Mouse (Mus musculus): ENCODE data around the gene Stoml2. TPM values are rescaled to one million over a fixed set of nuclear protein-coding genes. Genes with fewer than 3 reads are reported as not detected.
A peak's percentile ranks its signal among the peaks of the same experiment; 100 is the strongest.

The Stoml2 gene
- total RNA-seq, 2 experiments from 2014 or later: 97.8 to 99.2 TPM

DNA sequence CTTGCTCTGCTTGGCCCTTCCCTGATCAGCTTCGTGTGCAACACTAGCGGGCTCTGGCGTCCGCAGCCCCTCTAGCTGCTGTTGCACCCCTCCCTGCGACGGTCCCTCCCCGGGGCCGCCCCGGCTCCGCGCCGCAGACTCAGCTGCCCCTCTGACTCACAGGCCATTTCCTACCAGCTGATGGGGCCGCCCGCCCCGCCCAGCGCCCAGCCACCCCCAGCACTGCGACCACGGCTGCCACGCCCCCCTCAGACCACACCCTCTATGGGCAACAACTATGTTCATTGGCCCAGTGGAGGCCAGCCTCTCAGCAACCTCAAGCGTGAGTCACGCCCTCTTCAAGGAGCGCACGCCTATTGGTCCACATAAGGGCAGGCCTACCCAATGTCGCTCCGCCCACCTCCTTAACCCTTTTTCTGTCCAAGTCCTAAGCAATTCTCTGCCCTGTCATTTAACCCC lies 8.6 kb upstream of the Stoml2 start:
- DNase-seq: peak; percentile 95 to 96
- intact Hi-C loops (cut with DNase I): no loop called here

DNA sequence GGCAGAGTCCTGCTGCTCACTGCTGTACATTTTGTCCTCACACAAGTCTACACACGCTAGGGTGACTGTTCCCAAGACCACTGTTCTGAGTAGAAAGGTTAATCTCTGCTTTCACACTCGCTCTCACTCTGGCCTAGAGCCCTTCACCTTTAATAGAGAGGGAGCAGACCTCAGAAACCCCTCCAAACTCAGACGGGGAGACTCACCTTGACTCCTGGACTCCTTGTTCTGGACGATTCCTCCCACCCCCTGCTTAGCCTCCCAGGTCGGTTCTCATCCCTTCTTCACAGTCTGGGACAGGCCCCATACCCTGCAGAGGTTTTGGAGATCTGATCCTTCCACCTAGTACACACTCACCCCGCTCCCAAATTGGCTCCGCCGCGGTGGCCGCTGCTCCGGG lies 8.1 kb upstream of the Stoml2 start:
- intact Hi-C loops (cut with DNase I): no loop called here
- no peak for DNase-seq

DNA sequence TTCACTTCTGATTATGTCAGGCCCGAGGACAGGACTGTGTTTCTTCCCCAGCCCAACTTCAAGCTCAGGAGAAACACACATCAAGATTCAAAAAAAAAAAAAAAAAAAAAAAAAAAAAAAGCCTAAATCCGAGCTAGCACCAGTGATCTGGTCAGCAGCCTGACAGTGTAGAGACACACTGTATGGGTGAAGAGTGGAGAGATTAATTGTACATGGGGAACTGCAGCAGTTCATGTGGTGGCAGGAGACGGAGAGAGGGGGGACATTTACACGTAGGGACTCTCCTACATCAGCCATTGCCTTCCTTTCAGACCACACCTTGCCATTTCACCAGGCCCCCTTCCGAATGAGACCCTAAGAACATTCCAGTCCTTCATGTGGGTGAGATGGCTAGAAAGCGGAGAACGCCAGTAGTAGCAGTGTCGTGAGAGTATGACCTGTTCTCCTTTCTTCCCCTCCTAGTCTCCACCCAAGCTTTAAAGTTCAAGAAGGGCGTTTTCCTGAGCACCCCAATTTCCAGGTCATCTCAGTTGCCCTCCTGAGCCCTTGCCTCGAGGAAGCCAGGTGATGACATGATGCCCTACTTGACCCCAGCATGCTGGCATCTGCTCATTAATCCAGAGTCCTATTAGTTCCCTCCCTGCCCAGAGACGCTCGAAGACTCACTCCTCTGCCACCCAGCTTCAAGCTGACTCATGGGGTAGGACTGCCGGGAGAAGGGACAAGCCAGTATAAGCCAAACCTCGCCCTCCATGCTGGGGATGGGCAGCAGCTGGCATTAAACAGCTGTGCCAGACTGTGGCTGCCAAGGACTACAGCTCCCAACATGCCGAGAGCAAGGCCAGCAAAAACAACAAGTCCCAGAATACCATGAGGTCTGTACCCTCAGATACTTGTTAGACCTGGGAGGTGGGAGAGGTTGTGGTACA lies 7.3 kb upstream of the Stoml2 start:
- intact Hi-C loops (cut with DNase I): no loop called here
- peak in 1 of 2 experiments; percentile 61 for DNase-seq

DNA sequence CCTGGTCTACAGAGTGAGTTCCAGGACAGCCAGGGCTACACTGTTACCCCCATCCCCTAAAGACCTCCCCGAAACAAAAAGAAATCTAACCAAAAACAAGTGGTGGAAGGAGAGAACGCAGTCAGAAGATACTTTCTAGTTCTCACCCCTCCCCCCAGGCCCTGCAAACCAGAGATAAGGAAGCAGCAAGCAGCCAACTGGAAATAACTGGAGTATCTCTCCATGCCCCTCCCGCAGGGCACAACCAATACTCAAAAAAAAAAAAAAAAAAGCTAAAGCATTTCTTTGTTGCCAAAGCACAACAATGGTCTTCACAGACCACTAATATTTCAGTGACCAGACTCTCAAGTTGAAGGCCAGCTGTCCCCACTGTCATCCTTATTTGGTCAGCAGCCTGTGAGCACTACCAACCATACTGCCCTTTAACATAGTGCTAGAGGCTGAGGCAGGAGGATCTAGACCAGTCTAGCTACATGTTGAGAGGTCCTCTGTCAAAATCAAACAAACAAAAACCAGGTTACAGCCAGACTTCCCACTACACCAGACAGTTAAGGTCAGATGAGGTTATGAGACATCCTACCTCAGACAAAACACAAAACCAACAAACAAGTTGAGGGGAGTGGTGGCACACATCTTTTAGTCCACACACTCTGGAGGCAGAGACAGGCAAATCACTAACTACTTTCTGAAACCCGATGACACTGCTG lies 6.5 kb upstream of the Stoml2 start:
- intact Hi-C loops (cut with DNase I): no loop called here
- DNase-seq: no peak

DNA sequence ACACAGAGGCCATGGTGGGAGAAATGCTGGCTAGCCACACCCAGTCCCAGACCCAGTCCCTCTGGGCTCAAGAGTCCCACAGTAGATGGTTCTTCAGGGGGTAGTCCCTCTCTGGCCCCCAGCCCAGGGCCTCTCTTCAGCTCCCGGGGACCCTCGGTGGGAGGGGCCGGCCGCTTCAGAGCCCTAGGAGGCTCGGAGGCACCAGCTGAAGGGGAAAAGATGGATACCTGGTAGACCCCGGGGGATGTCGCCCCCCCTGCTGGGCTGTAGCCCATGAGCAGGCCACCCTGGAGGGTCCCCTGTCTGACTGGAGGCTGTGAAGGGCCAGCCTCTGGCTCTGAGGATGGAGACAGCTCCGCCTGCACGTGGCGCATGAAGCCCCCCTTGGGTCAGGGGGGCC lies 4.8 kb upstream of the Stoml2 start:
- intact Hi-C loops (cut with DNase I): no loop called here
- DNase-seq: no peak

DNA sequence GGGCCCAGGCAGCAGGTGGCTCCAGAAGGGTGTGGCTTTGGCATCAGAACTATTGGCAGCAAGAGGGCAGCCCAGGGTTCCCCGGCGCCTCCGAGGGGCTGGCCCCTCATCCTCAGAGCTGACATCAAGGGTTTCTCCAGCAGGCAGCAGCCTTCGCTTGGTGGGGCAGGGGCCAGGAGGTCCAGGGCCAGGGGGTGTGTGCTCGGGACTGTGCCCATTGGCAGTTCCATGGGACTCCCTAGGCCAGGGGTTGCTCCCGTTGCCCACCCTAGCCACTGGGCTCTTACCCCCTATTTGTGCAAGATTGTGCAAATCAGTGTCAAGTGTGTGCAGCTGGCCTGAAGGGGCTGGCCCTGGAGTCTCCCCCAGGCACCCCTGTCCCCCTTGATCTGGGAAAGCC lies 4.3 kb upstream of the Stoml2 start:
- DNase-seq: no peak
- intact Hi-C loops (cut with DNase I): no loop called here

DNA sequence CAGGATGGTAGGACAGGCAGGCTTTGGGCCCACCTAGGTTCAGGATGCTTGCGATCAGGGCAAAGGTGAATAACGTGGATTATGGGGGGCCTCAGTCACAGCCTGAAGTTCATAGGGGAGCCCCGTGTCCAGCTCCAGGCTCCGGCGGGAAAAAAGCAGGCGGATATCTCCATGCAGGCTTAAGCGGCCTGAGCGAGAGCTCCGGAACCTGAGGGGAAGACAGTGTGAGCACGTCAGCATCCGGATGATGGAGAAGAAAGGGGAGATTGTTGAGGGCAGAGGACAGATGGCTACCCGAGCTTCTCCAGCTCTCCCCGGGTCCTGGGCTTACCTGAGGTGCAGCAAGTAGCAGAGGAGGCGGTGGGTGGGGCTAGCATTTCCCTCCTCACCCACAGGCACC lies 2.0 kb upstream of the Stoml2 start:
- intact Hi-C loops (cut with DNase I): no loop called here
- DNase-seq: no peak

DNA sequence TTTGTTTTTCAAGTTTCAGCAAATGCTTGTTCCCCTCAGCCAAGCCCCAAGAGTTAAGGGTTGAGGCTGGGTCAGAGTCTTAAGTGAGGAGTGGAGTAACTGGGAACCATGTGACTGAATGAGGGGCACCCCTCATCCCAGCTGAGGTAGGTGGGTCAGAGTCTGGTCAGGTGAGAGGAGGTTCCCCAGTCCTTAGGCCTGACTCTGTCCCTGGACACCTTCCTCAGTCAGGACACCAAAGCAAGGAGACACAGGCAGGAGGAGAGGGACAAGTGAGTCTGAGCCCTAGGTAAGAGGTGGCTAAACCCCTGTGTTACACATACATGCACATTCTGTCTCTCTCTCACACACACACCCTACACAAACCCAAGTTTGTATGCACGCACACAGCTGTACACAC lies 991 bp upstream of the Stoml2 start:
- intact Hi-C loops (cut with DNase I): no loop called here
- no peak for DNase-seq

DNA sequence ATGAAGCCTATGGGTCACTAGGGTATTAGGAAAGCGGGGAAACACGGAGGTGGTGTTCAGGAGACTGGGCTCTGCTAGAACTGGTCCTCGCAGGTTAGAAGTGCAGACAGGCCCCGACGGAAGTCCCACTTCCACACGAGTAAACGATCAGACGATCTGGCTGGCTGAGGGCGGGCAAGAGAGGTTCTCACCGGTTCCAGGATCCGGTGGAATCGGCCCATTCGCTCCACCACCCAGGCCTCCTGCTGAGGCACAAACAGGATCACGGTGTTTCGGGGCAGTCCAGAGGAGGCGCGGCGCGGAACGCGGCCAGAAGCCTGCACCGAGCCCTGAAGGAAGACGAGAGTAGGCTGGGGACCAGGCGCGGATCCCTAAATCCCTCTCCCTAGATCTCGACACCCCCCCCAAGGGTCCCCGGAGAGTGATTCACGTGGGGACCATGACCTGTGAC lies 705 bp downstream of the Stoml2 start:
- no peak for DNase-seq
- intact Hi-C loops (cut with DNase I): no loop called here

DNA sequence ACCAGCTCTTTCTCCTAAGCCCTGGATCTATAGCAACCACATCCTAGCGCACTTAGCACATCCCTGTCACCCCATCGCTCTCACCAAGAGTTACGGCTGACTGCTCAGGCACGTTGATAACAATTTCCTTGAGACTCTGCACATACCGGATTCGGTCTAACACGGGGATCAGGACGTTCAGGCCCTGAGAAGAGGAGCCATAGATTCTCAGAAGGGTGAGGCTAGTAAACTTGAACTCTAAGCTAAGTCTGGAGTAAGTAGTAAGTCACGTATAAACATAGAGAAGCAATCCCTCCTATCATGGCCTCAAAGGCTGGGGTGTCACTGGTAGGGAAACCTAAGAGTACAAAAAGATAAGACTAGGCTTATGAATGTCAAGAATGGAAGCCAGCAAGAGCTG lies 1.2 kb downstream of the Stoml2 start:
- no peak for DNase-seq
- intact Hi-C loops (cut with DNase I): no loop called here

DNA sequence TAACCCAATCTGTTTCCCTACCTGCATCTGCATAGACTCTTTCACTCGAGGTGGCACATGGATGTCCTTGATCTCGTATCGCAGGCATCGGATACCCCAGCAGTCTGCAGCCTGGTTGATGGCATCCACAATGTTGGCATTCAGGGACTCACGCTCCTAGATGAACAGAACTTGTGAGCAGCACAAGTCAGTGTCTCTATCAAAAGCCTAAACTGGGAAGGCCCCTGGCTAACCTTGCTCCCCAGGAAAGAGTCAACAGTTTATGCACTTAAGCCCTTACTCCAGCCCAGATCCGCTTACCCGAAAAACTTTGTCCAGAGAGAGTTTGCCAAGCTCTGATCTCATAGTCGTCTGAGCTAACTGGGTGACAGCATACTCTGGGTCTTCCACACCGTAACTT lies 1.8 kb downstream of the Stoml2 start:
- intact Hi-C loops (cut with DNase I): no loop called here

DNA sequence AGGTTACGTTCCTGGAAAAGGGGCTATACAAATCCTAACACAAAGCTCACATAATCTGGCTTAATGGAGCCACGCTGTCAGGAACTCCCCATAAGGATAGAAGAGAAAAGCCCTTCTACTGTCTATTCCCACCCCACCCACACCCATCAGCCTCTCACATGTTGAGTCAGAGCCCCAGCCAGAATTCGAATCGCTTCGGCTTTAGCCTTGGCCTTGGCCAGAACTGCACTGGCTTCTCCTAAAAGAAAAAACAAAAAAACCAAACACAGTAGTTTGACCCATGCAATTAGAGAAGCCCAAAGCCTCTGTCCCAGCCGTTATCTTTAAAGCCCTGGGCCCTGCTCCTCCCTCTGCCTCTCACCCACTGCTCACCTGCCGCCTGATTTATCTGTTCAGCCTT lies 2.4 kb downstream of the Stoml2 start:
- no peak for DNase-seq
- intact Hi-C loops (cut with DNase I): no loop called here

More for the DNA sequence above, 1.8 kb downstream of the Stoml2 start:
- DNase-seq: no peak

DNA sequence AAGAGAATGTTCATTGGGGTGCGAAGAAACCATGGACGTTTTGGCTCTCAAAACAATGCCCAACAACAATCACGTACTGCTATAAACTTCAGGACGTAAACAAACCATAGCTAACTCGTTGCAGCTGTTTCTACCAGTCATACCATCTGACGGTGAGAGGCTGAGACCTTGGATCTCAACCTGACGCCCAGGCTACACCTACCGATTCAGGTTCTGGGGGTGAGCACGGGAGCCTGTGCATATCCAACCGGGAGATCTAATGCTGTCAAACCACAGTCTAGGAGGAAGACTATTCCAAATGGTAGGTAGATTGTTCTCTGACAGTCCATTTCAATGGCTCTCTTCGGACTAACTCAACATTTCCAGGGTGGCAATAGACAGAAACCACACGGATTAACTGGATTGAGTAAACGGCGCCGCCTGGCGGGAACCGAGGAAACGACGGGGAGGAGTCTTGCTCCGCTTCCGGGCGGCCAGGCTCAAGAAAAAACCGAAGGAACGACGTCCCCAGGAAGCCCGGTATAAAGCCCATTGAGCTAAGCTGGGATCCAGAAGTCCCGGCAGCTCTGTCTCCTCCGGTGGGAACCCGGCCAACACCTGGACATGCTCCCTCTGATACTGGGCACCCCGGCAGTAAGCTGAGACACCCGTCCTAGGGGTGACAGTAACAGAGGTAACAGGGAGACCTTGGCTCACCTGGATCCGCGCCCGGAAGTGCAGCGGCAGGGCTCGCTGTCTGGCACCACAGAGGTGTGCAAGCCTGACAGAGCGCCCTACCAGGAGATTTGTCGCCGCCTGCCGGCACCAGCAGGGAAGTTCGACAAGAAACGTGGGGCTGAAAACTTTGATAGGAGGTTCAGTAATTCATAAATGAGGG lies 6.2 kb downstream of the Stoml2 start, which contains the start of gene Pigo:
Gene Pigo, minus strand, starts transcription at position 736 of the 877 bp plus-strand sequence.
- intact Hi-C loops (cut with DNase I): loop anchor here (1.0 kb wide), 1 partner anchor 20 kb away; no protein-coding TSS in a partner anchor
- peak; percentile 94 to 96 for DNase-seq

DNA sequence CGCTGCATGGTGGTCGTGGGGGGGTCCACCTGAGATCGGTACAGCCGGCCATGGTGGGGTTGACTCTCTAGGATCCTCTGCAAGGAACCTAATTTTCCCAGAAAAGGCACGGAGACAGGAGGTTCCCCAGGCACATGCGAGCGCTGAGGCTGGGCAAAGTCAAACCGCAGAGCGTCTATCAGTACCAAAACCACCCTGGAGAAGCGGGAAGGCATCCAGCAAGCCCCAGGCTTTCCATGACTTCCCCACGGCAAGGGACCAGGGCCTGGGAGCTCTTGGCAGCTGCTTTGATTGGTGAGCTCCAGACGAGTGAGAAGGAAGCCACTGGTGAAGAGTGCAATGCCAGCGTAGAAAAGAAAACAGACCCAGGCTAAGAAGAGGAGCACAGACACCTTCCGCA lies 6.8 kb downstream of the Stoml2 start:
- intact Hi-C loops (cut with DNase I): loop anchor here (1.0 kb wide), 1 partner anchor 19 kb away; no protein-coding TSS in a partner anchor
- no peak for DNase-seq

DNA sequence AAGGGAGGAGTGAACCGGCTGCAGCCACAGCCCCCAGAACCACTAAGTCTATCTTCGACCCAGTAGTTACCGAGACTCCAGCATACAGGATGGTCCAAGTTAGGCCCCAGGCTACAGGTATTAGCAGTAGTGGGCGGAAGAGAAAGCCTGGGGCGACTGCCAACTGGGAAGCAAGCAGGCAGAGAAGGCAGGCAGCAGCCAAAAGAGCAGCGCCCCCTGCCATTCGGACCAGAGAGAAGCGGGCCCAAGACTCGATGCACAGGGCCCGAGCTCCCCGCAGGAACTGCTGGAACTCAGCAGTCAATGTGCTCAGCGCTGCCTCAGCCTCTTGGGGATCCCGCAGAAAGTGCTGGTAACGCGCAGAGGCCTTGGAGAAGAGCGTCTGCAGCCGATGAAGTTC lies 10.2 kb downstream of the Stoml2 start:
- no peak for DNase-seq
- intact Hi-C loops (cut with DNase I): no loop called here

DNA sequence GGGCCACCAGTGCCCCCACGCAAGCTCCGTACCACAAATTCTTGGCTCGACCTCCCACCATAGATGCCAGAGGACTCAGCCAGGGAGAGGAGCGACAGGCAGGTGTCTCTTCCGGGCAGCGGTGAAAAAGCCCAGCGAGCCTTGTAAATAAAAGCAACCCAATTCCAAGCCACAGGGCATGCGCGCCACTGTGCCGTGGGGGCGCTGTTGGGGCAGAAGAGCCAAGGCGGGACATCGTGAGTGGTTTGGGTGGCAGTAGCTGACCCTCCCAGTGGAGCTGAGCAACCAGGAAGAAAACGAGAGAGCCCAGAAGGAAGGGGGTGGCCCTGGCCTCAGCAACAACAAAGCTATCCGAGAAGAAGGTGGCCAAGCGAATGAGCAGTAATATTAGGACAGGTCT lies 10.6 kb downstream of the Stoml2 start:
- intact Hi-C loops (cut with DNase I): no loop called here
- no peak for DNase-seq

DNA sequence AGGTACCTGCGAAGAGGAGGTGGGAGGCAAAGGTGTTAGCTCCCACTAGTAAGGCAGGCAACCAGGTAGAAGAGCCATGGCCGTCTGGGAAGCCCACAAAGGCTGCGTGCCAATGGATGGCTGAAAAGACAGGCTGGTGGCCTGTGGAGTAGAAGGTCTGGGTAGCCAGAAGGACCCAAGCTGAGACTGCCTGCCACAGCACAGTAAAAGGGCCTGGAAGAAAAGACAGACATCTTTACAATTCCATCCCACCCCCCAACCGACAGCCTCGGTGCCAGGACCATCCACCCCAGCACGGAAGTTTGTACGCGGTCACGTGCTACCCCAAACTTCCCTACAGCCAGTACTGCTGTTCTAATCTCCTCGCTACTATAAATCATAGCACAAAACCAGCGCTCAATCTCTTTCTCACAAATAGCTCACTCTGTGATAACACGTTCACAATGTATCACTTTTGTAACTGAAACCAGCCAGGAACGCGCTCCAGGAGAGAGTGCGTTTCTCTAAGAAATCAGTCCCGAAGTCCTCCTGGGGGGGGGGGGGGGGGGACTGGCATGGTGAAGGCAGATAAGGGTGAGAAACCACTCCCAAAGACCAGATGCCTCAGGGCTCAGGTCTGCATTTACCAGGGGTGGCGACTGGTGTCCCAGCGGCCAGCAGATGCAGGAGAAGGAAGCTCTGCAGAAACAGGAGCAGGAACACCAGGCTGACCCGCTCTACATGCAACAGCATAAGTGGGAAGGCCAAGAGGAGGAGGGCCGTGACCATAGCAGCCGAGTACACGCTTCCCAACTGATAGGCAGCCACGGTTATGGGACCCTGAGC lies 11.7 kb downstream of the Stoml2 start:
- intact Hi-C loops (cut with DNase I): no loop called here
- peak in 1 of 2 experiments; percentile 30 for DNase-seq

DNA sequence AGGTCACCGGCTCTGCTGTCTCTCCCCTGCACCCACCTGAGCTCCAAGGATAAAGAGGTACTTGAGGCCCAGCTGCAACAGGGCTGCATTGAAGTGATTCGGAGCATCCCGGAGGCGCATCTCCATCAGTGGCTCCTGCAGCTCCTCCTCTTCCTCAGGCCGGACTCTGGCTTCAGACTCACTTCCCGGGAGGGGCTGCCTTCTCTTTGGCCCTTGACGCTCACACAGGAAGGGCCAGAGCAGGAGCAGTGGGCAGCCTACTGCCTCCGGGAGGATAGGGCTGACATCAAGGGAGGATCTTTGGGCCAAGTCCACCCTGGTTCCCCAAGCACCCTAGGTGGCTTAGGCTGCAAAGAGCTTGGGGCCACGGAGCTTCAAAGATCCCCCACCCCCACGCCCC lies 12.3 kb downstream of the Stoml2 start:
- DNase-seq: no peak
- intact Hi-C loops (cut with DNase I): no loop called here

DNA sequence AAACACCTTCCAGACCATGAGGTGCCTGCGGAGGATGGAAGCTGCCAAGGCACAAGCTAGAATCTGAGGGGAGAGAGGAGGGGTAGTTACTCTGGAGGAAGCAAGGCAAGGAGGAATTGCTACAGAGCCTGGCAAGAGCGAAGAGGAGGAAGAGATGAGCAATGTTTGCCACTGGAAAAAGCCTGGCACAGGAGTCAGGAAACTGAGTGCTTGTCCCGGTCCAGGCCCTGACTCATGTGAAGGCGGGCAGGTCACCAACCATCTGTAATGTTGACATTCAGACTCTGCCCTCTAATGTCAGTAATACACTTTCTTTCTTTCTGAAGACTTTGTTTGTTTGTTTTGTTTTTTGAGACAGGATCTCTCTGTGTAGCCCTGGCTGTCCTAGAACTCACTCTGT lies 13.4 kb downstream of the Stoml2 start:
- intact Hi-C loops (cut with DNase I): no loop called here
- no peak for DNase-seq

DNA sequence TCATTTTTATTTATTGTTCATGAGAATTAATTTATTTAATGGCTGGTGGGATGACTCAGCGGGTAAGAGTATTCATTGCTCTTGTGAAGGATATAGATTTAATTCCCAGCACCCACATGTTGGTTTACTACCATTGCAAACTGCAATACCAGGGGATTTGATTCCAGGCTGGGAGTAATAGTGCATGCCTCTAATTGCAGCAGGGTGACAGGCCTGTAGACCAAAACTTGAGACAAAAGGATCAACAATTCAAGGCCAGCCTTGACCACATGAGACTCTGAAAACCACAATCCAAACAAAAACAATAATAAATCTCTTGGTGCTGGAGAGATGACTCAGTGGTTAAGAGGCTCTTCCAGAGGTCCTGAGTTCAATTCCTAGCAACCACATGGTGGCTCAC lies 19.4 kb downstream of the Stoml2 start:
- DNase-seq: no peak
- intact Hi-C loops (cut with DNase I): no loop called here

All from heart, postnatal 14 days (tissue).